In genomic region chr5:96909218-96909617, GRCm38 (mm10) we compare ENCODE assay signal across 22 mouse cellular contexts.
"Had no signal": no experiment of that assay in that cellular context is flagged by ENCODE, and none has a peak within 500 bp of the region (broad histone marks: within the 10 kb centered on the region; RNA-seq: fewer than 3 reads in every experiment).

No protein-coding gene starts in this region.

- H3K36me3 ChIP-seq: intestine, embryonic 15.5 days; limb, embryonic 12.5 days; limb, embryonic 15.5 days; midbrain, embryonic 12.5 days; midbrain, embryonic 15.5 days; neural tube, embryonic 12.5 days; neural tube, embryonic 15.5 days; stomach, embryonic 15.5 days had no signal

- ATAC-seq: intestine, embryonic 15.5 days; midbrain, embryonic 15.5 days had no signal

- H3K9me3 ChIP-seq: intestine, embryonic 15.5 days; limb, embryonic 12.5 days; limb, embryonic 15.5 days; midbrain, embryonic 12.5 days; midbrain, embryonic 15.5 days; neural tube, embryonic 12.5 days; neural tube, embryonic 15.5 days; stomach, embryonic 15.5 days had no signal

- H3K27me3 ChIP-seq: intestine, embryonic 15.5 days; limb, embryonic 12.5 days; limb, embryonic 15.5 days; midbrain, embryonic 12.5 days; midbrain, embryonic 15.5 days; neural tube, embryonic 12.5 days; neural tube, embryonic 15.5 days; stomach, embryonic 15.5 days had no signal

- H3K4me2 ChIP-seq: intestine, embryonic 15.5 days; limb, embryonic 12.5 days; limb, embryonic 15.5 days; midbrain, embryonic 12.5 days; midbrain, embryonic 15.5 days; neural tube, embryonic 12.5 days; neural tube, embryonic 15.5 days; stomach, embryonic 15.5 days had no signal

- H3K27ac ChIP-seq: intestine, embryonic 15.5 days; left cerebral cortex, adult 2 months; limb, embryonic 12.5 days; limb, embryonic 15.5 days; midbrain, embryonic 12.5 days; midbrain, embryonic 15.5 days; neural tube, embryonic 12.5 days; neural tube, embryonic 15.5 days; stomach, embryonic 15.5 days had no signal

- DNase-seq: kidney, adult 11 months; kidney, adult 8-10 months; kidney, postnatal 14 days; kidney, postnatal 4 days; layer of hippocampus, postnatal 36 days; lung, adult 2 months; lung, postnatal 14 days; lung, postnatal 4 days; right cerebral cortex, adult 18-20 months; right cerebral cortex, postnatal 25 days; spleen, adult 18-20 months; thymus, adult 18-20 months; thymus, postnatal 4 days had no signal

- H3K4me1 ChIP-seq: neural tube, embryonic 12.5 days; stomach, embryonic 15.5 days had no signal

- H3K4me3 ChIP-seq: intestine, embryonic 15.5 days; left cerebral cortex, adult 2 months; limb, embryonic 12.5 days; limb, embryonic 15.5 days; midbrain, embryonic 12.5 days; midbrain, embryonic 15.5 days; neural tube, embryonic 12.5 days; neural tube, embryonic 15.5 days; stomach, embryonic 15.5 days had no signal

- H3K9ac ChIP-seq: intestine, embryonic 15.5 days; limb, embryonic 12.5 days; limb, embryonic 15.5 days; midbrain, embryonic 12.5 days; midbrain, embryonic 15.5 days; neural tube, embryonic 12.5 days; neural tube, embryonic 15.5 days; stomach, embryonic 15.5 days had no signal
